Mouse (Mus musculus): ENCODE data around the gene Atf6b. TPM values are rescaled to one million over a fixed set of nuclear protein-coding genes. Genes with fewer than 3 reads are reported as not detected.

Gene Atf6b
- polyA plus RNA-seq, 1 experiment from 2014 or later, result 76.8 TPM

DNA sequence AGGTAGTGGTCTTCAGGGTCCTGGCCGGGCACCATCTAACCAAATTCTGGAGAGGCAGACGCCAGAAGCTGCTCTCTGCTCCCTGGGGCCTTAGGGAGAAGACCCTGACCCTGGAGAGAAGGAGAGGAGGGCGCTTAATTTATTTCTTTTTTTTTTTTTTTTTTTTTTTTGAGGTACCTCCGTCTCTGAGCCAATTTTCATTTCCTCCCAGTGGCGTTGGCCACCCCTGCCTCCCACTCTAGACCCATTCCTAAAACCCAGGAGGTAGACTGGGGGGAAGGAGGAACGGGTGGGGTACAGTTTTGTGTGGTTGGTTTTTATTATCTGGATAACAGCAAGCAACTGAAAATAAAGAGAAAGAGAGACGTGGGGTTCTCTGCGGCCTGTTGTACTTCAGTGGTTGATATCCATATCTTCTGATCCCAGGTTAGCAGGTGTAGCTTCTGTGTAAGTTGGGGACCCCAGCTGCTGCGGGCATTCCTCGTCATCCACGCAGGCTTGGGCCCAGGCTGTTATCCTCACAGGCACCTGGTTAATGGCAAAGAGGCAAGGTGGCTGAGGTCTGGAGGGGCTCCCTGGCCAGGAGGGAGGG lies 33.8 kb upstream of the Atf6b start:
- Histone ChIP-seq H3K27ac (no peak overlapping the region), H3K9me3 (no peaks in the 10 kb centered on the region), H3K4me3 (no peak overlapping the region), H3K4me1 (peaks cover 17% of the 10 kb centered on the region), H3K36me3 (peaks cover 74% of the 10 kb centered on the region), H3K27me3 (ENCODE audit: insufficient read depth, poor library complexity, severe bottlenecking) (no peaks in the 10 kb centered on the region)
- 87% methylated on average over 11 of the region's 11 CpGs for whole genome bisulfite sequencing
- DNase-seq (ENCODE audit: low spot score), result no peak

DNA sequence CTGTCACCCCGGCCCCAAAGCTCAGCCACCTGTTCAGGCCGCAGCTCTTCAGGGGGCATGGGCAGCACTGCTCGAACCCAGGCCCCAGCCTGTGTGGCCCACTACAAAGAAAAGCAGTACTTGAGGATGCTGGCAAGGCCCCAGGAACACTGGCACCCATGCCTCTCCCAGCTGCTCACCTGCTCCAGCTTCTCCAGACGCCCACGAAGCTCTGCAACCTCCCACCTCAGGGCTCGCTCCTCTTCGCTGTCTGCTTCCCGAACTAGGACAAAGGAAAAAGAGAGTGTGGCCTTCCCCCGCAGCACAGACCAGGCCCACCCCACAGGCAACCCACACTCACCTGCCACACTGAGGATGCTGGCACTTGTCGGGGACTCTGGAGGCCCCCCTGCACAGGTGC lies 33.1 kb upstream of the Atf6b start:
- DNase-seq (ENCODE audit: low spot score), result no peak
- Histone ChIP-seq H3K36me3 (peaks cover 76% of the 10 kb centered on the region), H3K27ac (no peak overlapping the region), H3K4me1 (peaks cover 10% of the 10 kb centered on the region), H3K4me3 (no peak overlapping the region), H3K9me3 (no peaks in the 10 kb centered on the region), H3K27me3 (ENCODE audit: insufficient read depth, poor library complexity, severe bottlenecking) (no peaks in the 10 kb centered on the region)
- WGBS, result 85% methylated on average over 10 of the region's 10 CpGs

DNA sequence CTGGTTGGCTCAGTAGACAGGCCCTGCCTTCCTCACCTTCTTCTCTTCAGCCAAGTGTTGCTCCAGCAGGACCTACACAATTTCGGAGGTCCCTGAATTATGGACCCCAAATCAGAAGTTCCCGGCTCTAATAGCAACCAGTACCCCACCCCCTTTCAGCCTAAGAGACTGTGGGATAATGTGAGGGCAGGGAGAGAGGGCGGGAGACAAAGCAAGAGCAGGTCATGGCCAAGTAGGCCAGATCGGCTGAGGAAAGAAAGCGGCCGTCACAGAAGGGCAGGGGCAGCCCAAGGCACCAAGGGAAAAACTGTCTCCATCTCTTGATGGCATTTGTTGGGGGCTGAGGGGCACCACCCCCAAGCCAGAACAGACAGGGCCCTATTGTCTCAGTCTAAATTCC lies 31.1 kb upstream of the Atf6b start, which contains the start of gene Egfl8:
Gene Egfl8, minus strand, starts transcription at position 101 of the 400 bp plus-strand sequence.
- Histone ChIP-seq H3K27me3 (ENCODE audit: insufficient read depth, poor library complexity, severe bottlenecking) (no peaks in the 10 kb centered on the region), H3K27ac (no peak within 1 kb of the TSS), H3K9me3 (no peaks in the 10 kb centered on the region), H3K4me3 (no peak within 1 kb of the TSS), H3K4me1 (peaks cover 9% of the 10 kb centered on the region; the same call in 1 of the 2 replicates), H3K36me3 (peaks cover 76% of the 10 kb centered on the region)
- 76% methylated on average over 6 of the region's 6 CpGs for WGBS
- no peak for DNase-seq (ENCODE audit: low spot score)

DNA sequence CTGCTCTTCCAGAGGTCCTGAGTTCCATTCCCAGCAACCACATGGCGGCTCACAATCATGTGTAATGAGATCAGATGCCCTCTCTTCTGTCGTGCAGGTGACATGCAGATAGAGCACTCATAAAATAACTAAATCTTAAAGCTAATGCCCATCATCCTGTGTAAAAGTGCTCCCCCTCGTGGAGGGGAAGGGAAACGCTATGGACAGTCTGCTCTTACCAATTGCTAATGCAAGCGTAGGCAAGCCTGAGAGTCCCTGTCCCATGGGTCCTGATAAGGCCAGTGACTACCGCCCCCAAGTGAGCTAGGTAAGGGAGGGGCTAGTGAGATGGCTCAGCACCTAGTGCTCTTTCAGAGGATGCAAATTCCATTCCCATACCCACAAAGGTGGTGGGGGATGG lies 27.9 kb upstream of the Atf6b start:
- 14% methylated on average over 6 of the region's 6 CpGs for WGBS
- no peak overlapping the region for H3K4me3 ChIP-seq
- H3K27me3 ChIP-seq (ENCODE audit: insufficient read depth, poor library complexity, severe bottlenecking), result no peaks in the 10 kb centered on the region
- no peak for DNase-seq (ENCODE audit: low spot score)
- no peaks in the 10 kb centered on the region for H3K9me3 ChIP-seq
- peaks cover 9% of the 10 kb centered on the region; the same call in 1 of the 2 replicates for H3K4me1 ChIP-seq
- peaks cover 72% of the 10 kb centered on the region for H3K36me3 ChIP-seq
- no peak overlapping the region for H3K27ac ChIP-seq

DNA sequence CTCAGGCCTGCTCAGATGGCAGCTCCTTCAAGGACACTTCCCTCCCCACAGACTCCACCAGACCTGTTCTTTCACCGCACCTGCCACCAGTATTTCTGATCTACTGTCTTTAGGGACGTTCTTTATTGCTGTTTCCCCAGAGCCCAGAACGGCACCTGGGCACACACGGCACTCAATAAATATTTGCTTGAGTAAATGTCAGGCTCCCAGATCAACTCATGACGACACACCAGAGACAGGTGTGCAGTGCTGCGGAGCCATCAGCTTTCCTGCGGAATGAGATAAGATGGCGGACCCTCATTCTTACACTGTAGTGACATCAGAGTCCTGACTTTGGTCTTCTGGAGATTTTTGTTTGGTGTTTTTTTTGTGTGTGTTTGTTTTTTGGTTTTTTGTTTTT lies 25.9 kb upstream of the Atf6b start:
- peaks cover 60% of the 10 kb centered on the region for H3K36me3 ChIP-seq
- 90% methylated on average over 8 of the region's 8 CpGs for WGBS
- H3K27ac ChIP-seq, result no peak overlapping the region

DNA sequence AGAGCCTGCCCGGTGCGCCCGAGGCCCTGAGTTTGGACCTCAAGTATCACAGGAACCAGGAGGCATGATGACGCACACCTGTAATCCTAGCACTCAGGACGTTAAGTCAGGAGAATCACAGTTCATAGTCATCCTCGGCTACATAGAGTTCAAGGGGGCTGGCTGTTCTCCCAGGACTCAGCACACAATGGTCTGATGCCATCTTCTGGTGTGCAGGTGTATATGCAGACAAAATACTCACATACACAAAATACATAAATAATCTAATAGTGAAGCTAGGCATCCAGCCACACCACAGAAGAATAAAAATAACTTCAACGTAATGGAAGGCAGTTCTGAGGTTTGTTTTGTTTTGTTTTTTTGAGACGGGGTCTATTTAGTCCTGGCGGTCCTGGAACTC lies 23.8 kb upstream of the Atf6b start:
- WGBS, result 85% methylated on average over 9 of the region's 9 CpGs
- DNase-seq (ENCODE audit: low spot score), result no peak
- peaks cover 18% of the 10 kb centered on the region for H3K4me1 ChIP-seq
- H3K36me3 ChIP-seq, result peaks cover 46% of the 10 kb centered on the region
- H3K9me3 ChIP-seq, result no peaks in the 10 kb centered on the region
- H3K27me3 ChIP-seq (ENCODE audit: insufficient read depth, poor library complexity, severe bottlenecking), result 0 out of 2 replicates have a peak, but pooled peaks cover 2% of the 10 kb centered on the region
- H3K27ac ChIP-seq, result no peak overlapping the region
- H3K4me3 ChIP-seq, result no peak overlapping the region

More for the DNA sequence above, 25.9 kb upstream of the Atf6b start:
- Histone ChIP-seq H3K9me3 (no peaks in the 10 kb centered on the region), H3K4me3 (no peak overlapping the region), H3K27me3 (ENCODE audit: insufficient read depth, poor library complexity, severe bottlenecking) (no peaks in the 10 kb centered on the region), H3K4me1 (peaks cover 12% of the 10 kb centered on the region)
- DNase-seq (ENCODE audit: low spot score), result no peak

DNA sequence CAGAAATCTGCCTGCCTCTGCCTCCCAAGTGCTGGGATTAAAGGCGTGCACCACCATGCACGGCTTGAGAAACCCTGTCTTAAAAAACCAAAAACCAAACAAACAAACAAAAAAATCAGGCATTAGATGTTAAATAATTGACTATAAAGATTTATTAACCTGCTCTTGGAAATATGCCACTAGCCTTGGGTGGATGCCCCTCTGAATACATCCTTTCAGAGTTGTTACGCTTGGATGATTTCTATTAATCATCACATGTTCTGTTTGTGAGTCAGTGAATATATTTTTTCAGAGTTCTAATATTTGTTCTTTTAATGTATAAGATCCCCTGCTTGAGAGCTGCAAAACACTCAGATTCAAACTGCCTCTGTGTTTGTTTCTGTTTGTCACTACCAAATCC lies 22.0 kb upstream of the Atf6b start:
- Histone ChIP-seq H3K27ac (no peak overlapping the region), H3K9me3 (no peaks in the 10 kb centered on the region), H3K27me3 (ENCODE audit: insufficient read depth, poor library complexity, severe bottlenecking) (peaks cover 20% of the 10 kb centered on the region), H3K4me1 (peaks cover 31% of the 10 kb centered on the region), H3K4me3 (no peak overlapping the region), H3K36me3 (peaks cover 40% of the 10 kb centered on the region)
- DNase-seq (ENCODE audit: low spot score), result no peak
- 93% methylated on average over 3 of the region's 3 CpGs for WGBS

DNA sequence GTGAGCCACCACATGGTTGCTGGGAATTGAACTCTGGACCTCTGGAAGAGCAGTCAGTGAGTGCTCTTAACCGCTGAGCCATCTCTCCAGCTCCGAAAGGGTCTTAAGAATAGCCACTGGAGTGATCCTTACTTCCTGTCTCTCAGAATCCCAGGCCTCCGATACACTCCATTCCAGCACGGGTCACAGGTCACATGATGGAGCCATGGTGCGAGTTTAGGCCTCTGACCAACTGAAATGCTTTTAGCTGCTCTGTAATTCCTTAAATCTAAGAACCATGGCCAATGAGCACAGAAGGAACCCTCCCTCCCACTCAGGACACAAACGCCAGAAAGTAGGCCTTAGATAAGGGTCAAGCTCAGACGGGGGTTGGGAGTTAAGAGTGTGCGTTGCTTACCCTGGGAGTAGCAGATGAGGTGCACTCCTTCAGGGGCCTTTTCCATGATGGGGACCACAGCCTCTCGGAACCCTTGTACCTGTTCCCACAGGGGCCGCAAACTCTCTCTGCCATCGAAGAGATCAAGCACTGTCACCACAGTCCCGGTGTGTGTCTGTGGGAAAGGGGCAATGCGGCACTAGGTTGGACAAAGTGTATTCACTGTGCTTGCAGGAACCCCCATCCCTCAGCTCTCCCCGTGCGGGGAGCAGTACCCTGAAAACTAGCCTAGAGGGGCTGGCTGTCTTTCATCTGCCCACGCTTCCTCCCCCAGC lies 20.7 kb upstream of the Atf6b start:
- WGBS, result 48% methylated on average over 16 of the region's 16 CpGs

DNA sequence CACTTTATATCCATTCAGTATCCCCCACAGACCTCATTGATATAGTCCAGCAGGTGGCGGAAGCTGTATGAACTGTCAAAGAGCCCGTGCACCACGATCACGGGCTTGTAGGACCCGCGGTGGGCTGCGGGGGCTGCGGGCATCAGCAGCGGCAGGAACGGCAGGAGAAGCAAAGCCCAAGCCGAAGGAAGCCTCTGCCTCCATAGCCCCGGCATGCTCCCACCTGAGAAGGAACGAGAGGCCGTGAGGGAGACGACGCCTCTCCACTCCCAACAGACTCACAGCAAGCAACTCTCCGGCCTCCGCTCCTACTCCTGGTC lies 20.2 kb upstream of the Atf6b start:
- H3K4me3 ChIP-seq, result peak overlapping the region; percentile 70
- H3K36me3 ChIP-seq, result peaks cover 29% of the 10 kb centered on the region
- H3K27me3 ChIP-seq (ENCODE audit: insufficient read depth, poor library complexity, severe bottlenecking), result peaks cover 37% of the 10 kb centered on the region
- WGBS, result under 1% methylated on average over 18 of the region's 18 CpGs
- H3K4me1 ChIP-seq, result peaks cover 48% of the 10 kb centered on the region
- H3K9me3 ChIP-seq, result no peaks in the 10 kb centered on the region
- peak overlapping the region; percentile 93 for H3K27ac ChIP-seq
- no peak for DNase-seq (ENCODE audit: low spot score)

More for the DNA sequence above, 20.7 kb upstream of the Atf6b start:
- Histone ChIP-seq H3K4me3 (peak overlapping the region; percentile 70), H3K36me3 (peaks cover 32% of the 10 kb centered on the region), H3K4me1 (peaks cover 42% of the 10 kb centered on the region), H3K27ac (peak overlapping the region; percentile 93), H3K9me3 (no peaks in the 10 kb centered on the region), H3K27me3 (ENCODE audit: insufficient read depth, poor library complexity, severe bottlenecking) (peaks cover 32% of the 10 kb centered on the region)
- DNase-seq (ENCODE audit: low spot score), result no peak

DNA sequence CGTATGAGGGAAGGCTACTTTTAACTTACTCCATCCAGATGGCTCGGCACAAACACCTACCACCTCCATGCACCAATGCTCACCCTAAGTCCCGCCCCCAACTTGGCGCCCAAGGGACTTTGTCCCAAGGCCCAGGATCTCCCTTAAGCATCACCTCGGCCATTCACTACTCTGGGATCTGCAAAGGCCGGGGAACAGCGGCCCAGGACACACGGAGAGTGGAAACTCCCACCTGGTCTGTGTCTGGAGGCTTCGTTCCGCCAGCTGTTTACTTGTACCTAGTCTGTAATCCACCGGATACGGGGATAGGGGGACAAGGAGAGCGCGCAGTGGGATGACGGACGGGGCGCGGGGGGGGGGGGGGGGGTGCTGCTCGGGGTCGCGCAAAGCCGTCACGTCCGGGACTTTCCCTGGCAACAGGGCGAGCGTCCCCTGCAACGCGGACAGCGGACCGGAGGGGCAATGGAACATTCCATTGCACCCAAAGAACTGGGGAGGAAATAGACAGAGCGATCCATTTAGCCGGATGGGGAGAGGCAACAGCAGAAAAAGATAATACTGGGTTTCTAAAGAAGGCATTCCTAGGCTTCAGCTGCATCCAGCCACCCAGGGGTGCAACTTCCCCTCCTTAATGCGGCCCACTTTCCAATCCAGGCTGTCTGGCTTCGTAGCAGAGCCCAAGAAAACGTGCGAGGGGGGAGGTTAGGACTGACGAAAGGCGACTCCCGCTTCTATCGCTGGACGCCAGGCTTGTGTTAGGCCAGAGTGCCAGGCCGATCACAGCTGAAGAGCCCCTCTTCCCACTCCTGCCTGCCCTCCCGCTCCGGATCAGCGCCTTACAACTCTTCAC lies 19.6 kb upstream of the Atf6b start:
- 0% methylated on average over 45 of the region's 45 CpGs for WGBS
- peaks cover 53% of the 10 kb centered on the region for H3K4me1 ChIP-seq
- H3K27me3 ChIP-seq (ENCODE audit: insufficient read depth, poor library complexity, severe bottlenecking), result peaks cover 43% of the 10 kb centered on the region

DNA sequence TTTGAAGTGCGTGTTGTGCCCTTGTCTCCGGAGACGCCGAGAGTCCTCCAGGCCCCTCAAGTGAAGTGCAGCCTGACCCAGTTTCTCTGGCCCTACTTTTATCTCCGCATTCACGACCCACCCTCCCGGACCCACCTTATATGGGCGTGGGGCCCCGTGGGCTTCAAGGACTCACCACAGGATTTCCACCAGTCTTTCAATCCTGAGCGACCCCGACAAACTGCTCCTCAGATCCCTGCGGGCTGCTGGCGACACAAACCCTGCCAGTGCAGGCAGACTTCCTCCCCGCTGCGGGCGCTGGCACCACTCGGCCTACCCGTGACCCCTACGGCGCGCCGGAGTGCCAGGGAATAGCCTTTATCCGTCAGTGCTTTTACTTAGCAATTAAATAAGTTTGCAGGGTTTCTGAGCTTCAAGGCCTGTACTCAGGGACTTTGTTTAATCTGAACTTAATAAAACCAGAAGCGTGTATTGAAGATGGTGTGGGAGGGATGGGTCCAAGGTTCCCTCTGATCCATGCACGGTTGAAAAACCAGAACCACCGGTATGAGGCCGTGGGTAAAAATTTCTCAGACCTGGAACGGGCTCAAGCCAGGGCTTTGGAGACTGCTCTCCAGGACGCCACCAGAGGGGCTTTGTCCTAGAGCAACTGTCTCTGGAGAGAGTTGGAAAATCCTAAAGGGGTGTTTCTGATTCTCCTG lies 18.9 kb upstream of the Atf6b start, which contains the start of gene Ppt2:
Gene Ppt2, minus strand, starts transcription at position 568 of the 701 bp plus-strand sequence.
- Histone ChIP-seq H3K4me3 (peak within 1 kb of the TSS; percentile 70), H3K36me3 (peaks cover 16% of the 10 kb centered on the region; the same call in 1 of the 2 replicates), H3K9me3 (no peaks in the 10 kb centered on the region), H3K27ac (peak within 1 kb of the TSS; percentile 93), H3K27me3 (ENCODE audit: insufficient read depth, poor library complexity, severe bottlenecking) (peaks cover 51% of the 10 kb centered on the region), H3K4me1 (peaks cover 55% of the 10 kb centered on the region)
- 4% methylated on average over 29 of the region's 29 CpGs for WGBS
- peak; percentile 91 for DNase-seq (ENCODE audit: low spot score)

More for the DNA sequence above, 19.6 kb upstream of the Atf6b start:
- Histone ChIP-seq H3K27ac (peak overlapping the region; percentile 93), H3K9me3 (no peaks in the 10 kb centered on the region), H3K4me3 (peak overlapping the region; percentile 70), H3K36me3 (peaks cover 24% of the 10 kb centered on the region)
- DNase-seq (ENCODE audit: low spot score), result peak; percentile 96

DNA sequence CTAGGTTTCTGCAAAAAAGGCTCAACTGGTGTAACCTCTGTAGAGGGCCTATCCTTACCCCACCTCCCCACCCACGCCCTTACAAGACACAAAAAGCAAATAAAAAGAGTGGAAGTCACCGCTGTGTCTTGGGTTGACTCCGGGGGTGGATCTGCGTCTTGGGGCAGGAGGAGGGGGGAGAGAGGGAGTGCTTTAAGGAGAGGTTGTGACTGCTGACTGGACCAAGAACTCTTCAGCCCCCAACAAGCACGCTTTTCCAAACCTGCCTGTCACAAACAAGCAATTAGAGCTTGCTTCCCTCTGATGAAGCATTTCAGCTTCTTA lies 18.3 kb upstream of the Atf6b start:
- no peak for DNase-seq (ENCODE audit: low spot score)
- WGBS, result 29% methylated on average over 5 of the region's 5 CpGs
- Histone ChIP-seq H3K4me3 (peak overlapping the region; percentile 70), H3K27me3 (ENCODE audit: insufficient read depth, poor library complexity, severe bottlenecking) (peaks cover 56% of the 10 kb centered on the region), H3K36me3 (peaks cover 11% of the 10 kb centered on the region; the same call in 1 of the 2 replicates), H3K4me1 (peaks cover 55% of the 10 kb centered on the region), H3K9me3 (no peaks in the 10 kb centered on the region), H3K27ac (peak overlapping the region; percentile 93)
